Mouse (Mus musculus): Measurements from ENCODE around the gene Zfp560.
"Not testable (repeated sequence)": the region's sequence is repeated elsewhere in the genome, so short reads cannot be mapped to it uniquely, and the experiment has no call there.

The Zfp560 gene

GRCm38 (mm10) chr9:20384532-20385342, at the start of gene Zfp560:
TSS of gene Zfp560 (minus strand) at chr9:20385177.
- peak; percentile 91 for DNase-seq (ENCODE audit: low read depth, low spot score)

- no peak for DNase-seq (ENCODE audit: low read depth, low spot score)
Measured at GRCm38 (mm10) chr9:20430004-20430403, 45.0 kb upstream of the Zfp560 start.

- DNase-seq (ENCODE audit: low read depth, low spot score), result no peak
Measured at GRCm38 (mm10) chr9:20411460-20411859, 26.5 kb upstream of the Zfp560 start.

GRCm38 (mm10) chr9:20409319-20409718, 24.3 kb upstream of the Zfp560 start:
- DNase-seq (ENCODE audit: low read depth, low spot score), result no peak

- no peak for DNase-seq (ENCODE audit: low read depth, low spot score)
Measured at GRCm38 (mm10) chr9:20385343-20385703, 346 bp upstream of the Zfp560 start.

GRCm38 (mm10) chr9:20383659-20384058, 1.3 kb downstream of the Zfp560 start:
- no peak for DNase-seq (ENCODE audit: low read depth, low spot score)

GRCm38 (mm10) chr9:20374712-20375111, 10.3 kb downstream of the Zfp560 start:
- no peak for DNase-seq (ENCODE audit: low read depth, low spot score)

- DNase-seq (ENCODE audit: low read depth, low spot score), result no peak
Measured at GRCm38 (mm10) chr9:20367311-20367710, 17.7 kb downstream of the Zfp560 start.

GRCm38 (mm10) chr9:20348501-20348900, 36.5 kb downstream of the Zfp560 start:
- DNase-seq (ENCODE audit: low read depth, low spot score), result no peak

- DNase-seq (ENCODE audit: low read depth, low spot score), result no peak
Measured at GRCm38 (mm10) chr9:20335994-20336393, 49.0 kb downstream of the Zfp560 start, which contains the start of gene Olfr18. TSS of gene Olfr18 (minus strand) at chr9:20336094.

GRCm38 (mm10) chr9:20298232-20298631, 86.7 kb downstream of the Zfp560 start, which contains the start of gene Olfr873:
TSS of gene Olfr873 (plus strand) at chr9:20298532.
- DNase-seq (ENCODE audit: low read depth, low spot score), result no peak

- not testable (repeated sequence) for DNase-seq (ENCODE audit: low read depth, low spot score)
Measured at GRCm38 (mm10) chr9:20295562-20295961, 89.4 kb downstream of the Zfp560 start.

All from retina, postnatal 7 days (tissue).